7 mouse cellular contexts compared by ENCODE assay signal in genomic region chr5:64808106-64809010, GRCm38 (mm10). TPM values are rescaled to one million over a fixed set of nuclear protein-coding genes. Genes with fewer than 3 reads are reported as not detected.
DNase-seq lines count a peak whose midpoint lies in the region; ATAC-seq and TF ChIP-seq lines count a peak whose summit lies in the region.

No protein-coding gene starts in this region.

- peak overlapping the region; percentile 99 for H3K27ac ChIP-seq in embryonic facial prominence, embryonic 10.5 days (replicated peaks)
- peak overlapping the region; percentile 51; the same call in 1 of the 2 replicates for H3K27ac ChIP-seq in hindbrain, embryonic 11.5 days (ENCODE audit: low read depth, low read length)
- peak overlapping the region; percentile 64 for H3K27ac ChIP-seq in liver, adult 2 months (replicated peaks; ENCODE audit: insufficient read depth, low read depth, low read length)
- peak overlapping the region; percentile 8; the same call in 1 of the 2 replicates for H3K27ac ChIP-seq in olfactory bulb, adult 2 months (ENCODE audit: insufficient read depth, low read depth, low read length)

- no peaks in the 10 kb centered on the region for H3K27me3 ChIP-seq in embryonic facial prominence, embryonic 10.5 days (replicated peaks; ENCODE audit: low read depth, poor library complexity, severe bottlenecking)
- H3K27me3 ChIP-seq in hindbrain, embryonic 11.5 days (ENCODE audit: control insufficient read depth, insufficient read depth, low read length) = no peaks in the 10 kb centered on the region
- no peaks in the 10 kb centered on the region for H3K27me3 ChIP-seq in liver, adult 2 months (ENCODE audit: control insufficient read depth, insufficient read depth, low read length)

- WGBS in embryonic facial prominence, embryonic 10.5 days = 47% methylated on average over 24 of the region's 24 CpGs
- 70% methylated on average over 24 of the region's 24 CpGs for WGBS in hindbrain, embryonic 11.5 days
- 28% methylated on average over 24 of the region's 24 CpGs for WGBS in liver, adult 2 months
- 40% methylated on average over 24 of the region's 24 CpGs for WGBS in olfactory bulb, adult 2 months

- peaks cover 15% of the 10 kb centered on the region for H3K36me3 ChIP-seq in embryonic facial prominence, embryonic 10.5 days (replicated peaks)
- no peaks in the 10 kb centered on the region for H3K36me3 ChIP-seq in hindbrain, embryonic 11.5 days (ENCODE audit: control insufficient read depth, insufficient read depth, low read length)
- no peaks in the 10 kb centered on the region for H3K36me3 ChIP-seq in liver, adult 2 months (ENCODE audit: control insufficient read depth, insufficient read depth, low read length)

- peak overlapping the region; percentile 11; the same call in 1 of the 2 replicates for H3K4me2 ChIP-seq in hindbrain, embryonic 11.5 days (replicated peaks; ENCODE audit: low read depth, low read length)

- TF ChIP-seq CTCF in liver, adult 2 months (IDR thresholded peaks at IDR 0.05; ENCODE audit: low read depth, low read length) = no peak
- TF ChIP-seq CTCF in olfactory bulb, adult 2 months (IDR thresholded peaks at IDR 0.05; ENCODE audit: insufficient read depth, low read depth, low read length) = no peak

- H3K9ac ChIP-seq in hindbrain, embryonic 11.5 days (ENCODE audit: low read depth, low read length) = no peak overlapping the region
- H3K9ac ChIP-seq in liver, adult 2 months (ENCODE audit: low read depth, low read length) = peak overlapping the region; percentile 47

- H3K9me3 ChIP-seq in embryonic facial prominence, embryonic 10.5 days = no peaks in the 10 kb centered on the region
- H3K9me3 ChIP-seq in hindbrain, embryonic 11.5 days (ENCODE audit: control insufficient read depth, low read length) = no peaks in the 10 kb centered on the region

- no peak for TF ChIP-seq POLR2A in liver, adult 2 months (IDR thresholded peaks at IDR 0.05; ENCODE audit: extremely low read depth, insufficient read depth, low read length)
- no peak for TF ChIP-seq POLR2A in olfactory bulb, adult 2 months (IDR thresholded peaks at IDR 0.05; ENCODE audit: insufficient read depth, low read depth, low read length)

- no peak for ATAC-seq in hindbrain, embryonic 11.5 days (ENCODE audit: low FRiP score)

- DNase-seq in R1 (ENCODE audit: low read depth, low spot score) = peak; percentile 67
- DNase-seq in embryonic facial prominence, embryonic 10.5 days (ENCODE audit: low spot score) = peak; percentile 37
- DNase-seq in hindbrain, embryonic 11.5 days (ENCODE audit: low spot score) = no peak
- DNase-seq in liver, adult 2 months (ENCODE audit: extremely low read depth, low read depth, low spot score) = peak; percentile 61
- DNase-seq in layer of hippocampus, adult 11-12 months (ENCODE audit: low spot score) = no peak
- no peak for DNase-seq in gastrocnemius, postnatal 4 days (ENCODE audit: low spot score in 2 of 2)

- H3K4me1 ChIP-seq in embryonic facial prominence, embryonic 10.5 days = peaks cover 87% of the 10 kb centered on the region
- H3K4me1 ChIP-seq in hindbrain, embryonic 11.5 days (replicated peaks; ENCODE audit: control insufficient read depth, insufficient read depth, low read length) = peaks cover 19% of the 10 kb centered on the region
- peaks cover 40% of the 10 kb centered on the region for H3K4me1 ChIP-seq in liver, adult 2 months (ENCODE audit: control insufficient read depth, insufficient read depth, low read length)
- H3K4me1 ChIP-seq in olfactory bulb, adult 2 months (ENCODE audit: control insufficient read depth, insufficient read depth, low read length) = peaks cover 35% of the 10 kb centered on the region

- H3K79me2 ChIP-seq in liver, adult 2 months (ENCODE audit: control insufficient read depth, insufficient read depth, low read length) = peaks cover 25% of the 10 kb centered on the region; the same call in 1 of the 2 replicates

- H3K4me3 ChIP-seq in embryonic facial prominence, embryonic 10.5 days = peak overlapping the region; percentile 27; the same call in 1 of the 2 replicates
- H3K4me3 ChIP-seq in hindbrain, embryonic 11.5 days (ENCODE audit: low read depth, low read length) = no peak overlapping the region
- H3K4me3 ChIP-seq in liver, adult 2 months (ENCODE audit: insufficient read depth, low read depth, low read length) = 0 out of 2 replicates have a peak overlapping the region, but pooled peaks have one; percentile 12
- no peak overlapping the region for H3K4me3 ChIP-seq in olfactory bulb, adult 2 months (ENCODE audit: insufficient read depth, low read depth, low read length)

RNA-seq across cellular contexts. Expression of gene Klf3, which starts 5.2 kb away (rescaled TPM):
- polyA plus RNA-seq in embryonic facial prominence, embryonic 10.5 days (2016; fragmentation: Nextera tagmentation; extraction: Ambion mirVana) = 55.0 and 55.2 TPM in 2 replicates
- polyA plus RNA-seq in hindbrain, embryonic 11.5 days (2014; fragmentation: Nextera tagmentation; extraction: Ambion mirVana) = 35.3 and 47.2 TPM in 2 replicates
- 17.8 and 18.3 TPM in 2 replicates for total RNA-seq in liver, adult 2 months (2014; rRNA removed)
- 35.7 and 39.9 TPM in 2 replicates for polyA plus RNA-seq in liver, adult 2 months (2012; rRNA removed)
- polyA plus RNA-seq in olfactory bulb, adult 2 months (2012; ENCODE audit: insufficient read depth, insufficient read length, low replicate concordance, missing spikeins) = not detected in 2 replicates
- total RNA-seq in gastrocnemius, postnatal 4 days (2021) = 10 to 100 TPM; 50.3 to 59.1 TPM

Comparison
In these comparisons a context has a peak if more than half of its experiments do, and no peak if none do; other contexts are left out.
1. DNase-seq: peak in R1 (single experiment), embryonic facial prominence, embryonic 10.5 days (single experiment) and liver, adult 2 months (single experiment); none in hindbrain, embryonic 11.5 days (single experiment), layer of hippocampus, adult 11-12 months (single experiment) and gastrocnemius, postnatal 4 days (0 of 2).
2. H3K27ac ChIP-seq: peak in every context shown above with its lines; median percentile 99 in embryonic facial prominence, embryonic 10.5 days; 64 in liver, adult 2 months; 51 in hindbrain, embryonic 11.5 days; 8 in olfactory bulb, adult 2 months.
3. H3K4me3 ChIP-seq: peak in embryonic facial prominence, embryonic 10.5 days (single experiment) and liver, adult 2 months (single experiment); none in hindbrain, embryonic 11.5 days (single experiment) and olfactory bulb, adult 2 months (single experiment).